In genomic region chr12:101361468-101361867, GRCm38 (mm10) we compare ENCODE assay signal across 24 mouse cellular contexts. TPM values are rescaled to one million over a fixed set of nuclear protein-coding genes. Genes with fewer than 3 reads are reported as not detected.
DNase-seq lines count a peak whose midpoint lies in the region; ATAC-seq and TF ChIP-seq lines count a peak whose summit lies in the region.
"Not testable (repeated sequence)": the region's sequence is repeated elsewhere in the genome, so short reads cannot be mapped to it uniquely, and the experiment has no call there.
"Had no signal": no experiment of that assay in that cellular context is flagged by ENCODE, and none has a peak within 500 bp of the region (broad histone marks: within the 10 kb centered on the region; RNA-seq: fewer than 3 reads in every experiment).

No protein-coding gene starts in this region.

- TF ChIP-seq RAD21 in CH12.LX (IDR thresholded peaks at IDR 0.05; ENCODE audit: low read depth, low read length): peak; percentile 33

- not testable (repeated sequence) for H3K9me3 ChIP-seq in CH12.LX (replicated peaks; ENCODE audit: low read length); intestine, postnatal 0 days (ENCODE audit: control insufficient read depth)

- peaks cover 18% of the 10 kb centered on the region for H3K27me3 ChIP-seq in CH12.LX (replicated peaks)
- H3K27me3 ChIP-seq in intestine, postnatal 0 days (replicated peaks; ENCODE audit: control insufficient read depth, insufficient read depth, low read length): not testable (repeated sequence)

- not testable (repeated sequence) for H3K9ac ChIP-seq in CH12.LX (ENCODE audit: insufficient read depth, low read depth); intestine, postnatal 0 days (ENCODE audit: low read depth, low read length)

- H3K4me1 ChIP-seq in CH12.LX (ENCODE audit: control insufficient read depth in 1 of 2, insufficient read depth in 2 of 2); intestine, postnatal 0 days (replicated peaks; ENCODE audit: control insufficient read depth, insufficient read depth, low read length): not testable (repeated sequence)

- not testable (repeated sequence) for ATAC-seq in intestine, postnatal 0 days

- not testable (repeated sequence) for DNase-seq in CH12.LX (ENCODE audit: extremely low read depth); left cerebral cortex, adult 2 months (ENCODE audit: extremely low spot score in 1 of 2, low spot score in 2 of 2)
- peak; percentile 43 for DNase-seq in brain, adult 2 months (ENCODE audit: low read depth, low spot score)
- peak; percentile 0 for DNase-seq in fibroblast of lung, adult 2 months (ENCODE audit: low read depth)
- DNase-seq in kidney, postnatal 4 days: peak; percentile 1 to 4
- DNase-seq in retina, embryonic 14.5 days (ENCODE audit: low spot score): peak; percentile 11

- intact Hi-C loops in left cerebral cortex, adult 2 months (cut with DNase I): loop anchor here (2.0 to 5.0 kb wide), 2 partner anchors 239 to 424 kb away; no protein-coding TSS in a partner anchor

- TF ChIP-seq EP300 in CH12.LX (IDR thresholded peaks at IDR 0.05; ENCODE audit: low read length): not testable (repeated sequence)

- in situ Hi-C loops in CH12.LX (cut with MboI; ENCODE audit: low pct_ligation_motif_present, low pct_unique_long_range_greater_than_20kb, low sequenced_read_pairs): not testable (repeated sequence)

- H3K79me2 ChIP-seq in CH12.LX (replicated peaks; ENCODE audit: control insufficient read depth, extremely low read depth, insufficient read depth, poor library complexity, severe bottlenecking): not testable (repeated sequence)

- H3K36me3 ChIP-seq in CH12.LX (replicated peaks in 1 of 2; ENCODE audit: control insufficient read depth in 1 of 2, insufficient read depth in 1 of 2, low read length in 1 of 2); intestine, postnatal 0 days (ENCODE audit: control insufficient read depth, insufficient read depth): not testable (repeated sequence)

- peak in 1 of 2 experiments; percentile 43; a peak in 2 of 4 replicates for TF ChIP-seq CTCF in CH12.LX (conservative IDR thresholded peaks at IDR 0.05 in 1 of 2, IDR thresholded peaks at IDR 0.05 in 1 of 2; ENCODE audit: low read depth in 2 of 2, low read length in 2 of 2)
- TF ChIP-seq CTCF in intestine, postnatal 0 days (IDR thresholded peaks at IDR 0.05; ENCODE audit: low read depth): peak; percentile 38; the same call in 1 of the 2 replicates
- peak; percentile 39 for TF ChIP-seq CTCF in left cerebral cortex, adult 2 months (IDR thresholded peaks at IDR 0.05)

- dilution Hi-C loops in CH12.LX (cut with MboI; ENCODE audit: extremely low pct_ligation_motif_present, extremely low pct_unique_long_range_greater_than_20kb, low sequenced_read_pairs): not testable (repeated sequence)

- H3K4me2 ChIP-seq in CH12.LX (ENCODE audit: insufficient read depth, low read depth, poor library complexity, severe bottlenecking); intestine, postnatal 0 days (replicated peaks; ENCODE audit: low read depth): not testable (repeated sequence)

- not testable (repeated sequence) for TF ChIP-seq POLR2A in CH12.LX (IDR thresholded peaks at IDR 0.05; ENCODE audit: low read depth, low read length)

- not testable (repeated sequence) for H3K4me3 ChIP-seq in CH12.LX (replicated peaks in 1 of 3; ENCODE audit: low read depth in 2 of 3, low read length in 2 of 3, poor library complexity in 1 of 3); intestine, postnatal 0 days (ENCODE audit: low read depth, low read length); left cerebral cortex, adult 2 months

- 77% methylated on average over 1 of the region's 1 CpGs for WGBS in intestine, postnatal 0 days

- H3K27ac ChIP-seq in CH12.LX (ENCODE audit: insufficient read depth, low read depth); intestine, postnatal 0 days (ENCODE audit: low read depth, low read length); left cerebral cortex, adult 2 months: not testable (repeated sequence)

TF ChIP-seq in CH12.LX, 34 proteins besides CTCF, POLR2A, EP300 and RAD21:
- peak; percentile 27 for TF ChIP-seq SMC3 (IDR thresholded peaks at IDR 0.05; ENCODE audit: low read depth, low read length)

RNA-seq across cellular contexts. Expression of gene Catsperb, which starts 43.0 kb away (rescaled TPM):
- not detected in 2 replicates for total RNA-seq in CH12.LX (2012; rRNA removed)
- total RNA-seq in CH12.LX (2014; rRNA removed): not detected in 2 replicates
- polyA plus RNA-seq in CH12.LX (2012; ENCODE audit: insufficient read length, low read depth): not detected in 2 replicates
- not detected in 2 replicates for polyA plus RNA-seq in intestine, postnatal 0 days (2015; fragmentation: Nextera tagmentation; extraction: Ambion mirVana)
- not detected for total RNA-seq in left cerebral cortex, adult 2 months (2021)
- total RNA-seq: adrenal gland, postnatal 36 days; gastrocnemius, postnatal 10 days; granulocyte monocyte progenitor cell, adult 5-6 weeks had no signal
- polyA plus RNA-seq: embryonic facial prominence, embryonic 14.5 days; forebrain, embryonic 14.5 days; heart, embryonic 11.5 days; heart, postnatal 0 days; hindbrain, embryonic 10.5 days; hindbrain, embryonic 16.5 days; intestine, embryonic 16.5 days; kidney, embryonic 16.5 days; limb, embryonic 12.5 days; liver, embryonic 11.5 days; liver, postnatal 0 days; midbrain, embryonic 10.5 days; neural tube, embryonic 15.5 days; spleen, adult 2 months had no signal
